ENCODE assay signal across 26 mouse cellular contexts in the genomic region with DNA sequence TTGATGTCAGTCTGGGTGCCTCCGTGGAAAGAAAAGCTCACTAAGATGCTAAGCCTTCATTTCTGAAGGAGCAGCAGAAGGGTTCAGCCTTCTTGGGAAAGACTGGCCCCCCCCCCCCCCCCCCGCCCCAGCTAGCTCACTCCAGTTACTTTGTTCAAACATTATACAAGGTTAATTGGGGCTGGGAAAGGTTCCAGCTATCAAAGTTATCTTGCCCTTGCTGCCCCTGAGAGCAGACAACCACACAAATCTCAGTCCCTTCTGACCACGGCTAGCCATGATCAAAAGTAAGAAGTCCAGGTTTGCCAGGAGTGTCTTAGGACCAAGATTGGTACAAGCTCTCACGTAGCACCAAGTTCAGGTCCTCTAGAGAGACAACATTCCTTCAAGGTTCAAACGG. TPM values are rescaled to one million over a fixed set of nuclear protein-coding genes. Genes with fewer than 3 reads are reported as not detected.
DNase-seq lines count a peak whose midpoint lies in the region; ATAC-seq lines count a peak whose summit lies in the region.
"Had no signal": no experiment of that assay in that cellular context is flagged by ENCODE, and none has a peak within 500 bp of the region (broad histone marks: within the 10 kb centered on the region; RNA-seq: fewer than 3 reads in every experiment).

No protein-coding gene starts in this region.

- intact Hi-C loops in heart, postnatal 25 days (cut with DNase I): no loop called here
- intact Hi-C loops in heart, postnatal 10 days (cut with DNase I): loop anchor here (2.0 kb wide), 1 partner anchor 20 kb away; the partner anchor contains the start of gene Dync1li1

- peaks cover 52% of the 10 kb centered on the region for H3K4me1 ChIP-seq in heart, embryonic 13.5 days
- H3K4me1 ChIP-seq in lung, embryonic 16.5 days (replicated peaks; ENCODE audit: control insufficient read depth, insufficient read depth, low read length): no peaks in the 10 kb centered on the region; the same call in 1 of the 2 replicates
- H3K4me1 ChIP-seq: liver, embryonic 15.5 days had no signal

- no peak for DNase-seq in heart, postnatal 25 days (ENCODE audit: low spot score)
- peak; percentile 45 to 54 for DNase-seq in heart, postnatal 10 days
- no peak for DNase-seq in heart, adult 9 months (ENCODE audit: low spot score in 2 of 2)
- no peak for DNase-seq in lung, postnatal 14 days
- DNase-seq in kidney, postnatal 36 days: peak; percentile 34 to 70
- DNase-seq: adrenal gland, postnatal 25 days; cerebellum, adult 11-12 months; cerebellum, adult 9-11 months; gastrocnemius, postnatal 25 days; thymus, adult 2 months; thymus, postnatal 36 days had no signal

- H3K9me3 ChIP-seq in heart, embryonic 13.5 days: no peaks in the 10 kb centered on the region
- H3K9me3 ChIP-seq in lung, embryonic 16.5 days (ENCODE audit: control insufficient read depth, low read length): no peaks in the 10 kb centered on the region
- H3K9me3 ChIP-seq: embryonic facial prominence, embryonic 13.5 days; forebrain, embryonic 10.5 days; forebrain, embryonic 15.5 days; limb, embryonic 12.5 days; liver, embryonic 15.5 days; lung, embryonic 15.5 days; midbrain, embryonic 13.5 days; neural tube, embryonic 13.5 days had no signal

- H3K4me3 ChIP-seq in heart, embryonic 13.5 days: no peak overlapping the region
- H3K4me3 ChIP-seq in lung, embryonic 16.5 days (ENCODE audit: low read length): no peak overlapping the region
- H3K4me3 ChIP-seq: embryonic facial prominence, embryonic 13.5 days; forebrain, embryonic 10.5 days; forebrain, embryonic 15.5 days; left cerebral cortex, adult 2 months; limb, embryonic 12.5 days; liver, embryonic 15.5 days; lung, embryonic 15.5 days; midbrain, embryonic 13.5 days; neural tube, embryonic 13.5 days had no signal

- no peak for ATAC-seq in heart, embryonic 13.5 days (ENCODE audit: extremely low read depth, insufficient number of reproducible peaks, low FRiP score, low TSS enrichment)
- ATAC-seq in lung, embryonic 16.5 days (ENCODE audit: low read depth): peak; percentile 27; the same call in 1 of the 2 replicates
- ATAC-seq: CD4-positive, CD25-positive, alpha-beta regulatory T cell, adult 4 months; forebrain, embryonic 15.5 days; intestine, postnatal 0 days; midbrain, embryonic 13.5 days had no signal

- no peak overlapping the region for H3K4me2 ChIP-seq in heart, embryonic 13.5 days
- H3K4me2 ChIP-seq in lung, embryonic 16.5 days (ENCODE audit: low read depth, low read length): no peak overlapping the region
- H3K4me2 ChIP-seq: embryonic facial prominence, embryonic 13.5 days; forebrain, embryonic 15.5 days; hindbrain, embryonic 14.5 days; limb, embryonic 12.5 days; liver, embryonic 15.5 days; lung, embryonic 15.5 days; midbrain, embryonic 13.5 days; neural tube, embryonic 13.5 days had no signal

- no peak overlapping the region for H3K9ac ChIP-seq in heart, embryonic 13.5 days
- no peak overlapping the region for H3K9ac ChIP-seq in lung, embryonic 16.5 days (ENCODE audit: low read length)
- H3K9ac ChIP-seq: embryonic facial prominence, embryonic 13.5 days; forebrain, embryonic 15.5 days; hindbrain, embryonic 14.5 days; limb, embryonic 12.5 days; liver, embryonic 15.5 days; lung, embryonic 15.5 days; midbrain, embryonic 13.5 days; neural tube, embryonic 13.5 days had no signal

- peak overlapping the region; percentile 93 for H3K27ac ChIP-seq in heart, embryonic 13.5 days (replicated peaks)
- H3K27ac ChIP-seq in lung, embryonic 16.5 days (ENCODE audit: low read length): 0 out of 2 replicates have a peak overlapping the region, but pooled peaks have one; percentile 3
- H3K27ac ChIP-seq: embryonic facial prominence, embryonic 13.5 days; forebrain, embryonic 10.5 days; forebrain, embryonic 15.5 days; hindbrain, embryonic 14.5 days; left cerebral cortex, adult 2 months; limb, embryonic 12.5 days; liver, embryonic 15.5 days; lung, embryonic 15.5 days; macrophage; midbrain, embryonic 13.5 days; neural tube, embryonic 13.5 days had no signal

- no peaks in the 10 kb centered on the region for H3K27me3 ChIP-seq in heart, embryonic 13.5 days (replicated peaks)
- no peaks in the 10 kb centered on the region for H3K27me3 ChIP-seq in lung, embryonic 16.5 days (ENCODE audit: control insufficient read depth, insufficient read depth, low read depth, low read length)
- H3K27me3 ChIP-seq: embryonic facial prominence, embryonic 13.5 days; forebrain, embryonic 15.5 days; lung, embryonic 15.5 days; midbrain, embryonic 13.5 days; neural tube, embryonic 13.5 days had no signal

- WGBS in heart, embryonic 13.5 days: 63% methylated on average over 5 of the region's 5 CpGs
- WGBS in lung, embryonic 16.5 days: 44% methylated on average over 4 of the region's 5 CpGs

- no peaks in the 10 kb centered on the region for H3K36me3 ChIP-seq in heart, embryonic 13.5 days
- H3K36me3 ChIP-seq in lung, embryonic 16.5 days (ENCODE audit: control insufficient read depth, insufficient read depth, low read length): no peaks in the 10 kb centered on the region
- H3K36me3 ChIP-seq: embryonic facial prominence, embryonic 13.5 days; forebrain, embryonic 10.5 days; forebrain, embryonic 15.5 days; limb, embryonic 12.5 days; liver, embryonic 15.5 days; lung, embryonic 15.5 days; midbrain, embryonic 13.5 days; neural tube, embryonic 13.5 days had no signal

RNA-seq across cellular contexts. Expression of gene Dync1li1, which starts 19.6 kb away (rescaled TPM):
- polyA plus RNA-seq in heart, embryonic 13.5 days (2015; fragmentation: Nextera tagmentation; extraction: Ambion mirVana): 74.5 and 78.4 TPM in 2 replicates
- 10 to 100 TPM; 72.6 to 75.8 TPM for total RNA-seq in heart, postnatal 25 days (2021)
- 10 to 100 TPM; 84.8 to 91.7 TPM for total RNA-seq in heart, postnatal 10 days (2021)
- polyA plus RNA-seq in lung, embryonic 16.5 days (2015; fragmentation: Nextera tagmentation; extraction: Ambion mirVana): 53.0 and 59.0 TPM in 2 replicates

RNA-seq across cellular contexts. Expression of gene Cnot10, which starts 29.0 kb away (rescaled TPM):
- polyA plus RNA-seq in heart, embryonic 13.5 days (2015; fragmentation: Nextera tagmentation; extraction: Ambion mirVana): 35.1 and 36.4 TPM in 2 replicates
- 10 to 100 TPM; 19.7 to 21.8 TPM for total RNA-seq in heart, postnatal 25 days (2021)
- total RNA-seq in heart, postnatal 10 days (2021): 10 to 100 TPM; 27.4 to 28.2 TPM
- 64.4 and 64.7 TPM in 2 replicates for polyA plus RNA-seq in lung, embryonic 16.5 days (2015; fragmentation: Nextera tagmentation; extraction: Ambion mirVana)

Comparison
In these comparisons a context has a peak if more than half of its experiments do, and no peak if none do; other contexts are left out.
1. DNase-seq: peak in heart, postnatal 10 days (2 of 2) and kidney, postnatal 36 days (2 of 2); none in heart, postnatal 25 days (single experiment), heart, adult 9 months (0 of 2) and lung, postnatal 14 days (single experiment).